Mouse (Mus musculus): ENCODE results near the gene Igsf9. TPM values are rescaled to one million over a fixed set of nuclear protein-coding genes. Genes with fewer than 3 reads are reported as not detected.

Igsf9 gene
- polyA plus RNA-seq, 1 experiment from 2014 or later, result 74.0 TPM

GRCm38 (mm10) chr1:172453810-172454209, 27.8 kb upstream of the Igsf9 start:
- Histone ChIP-seq H3K27ac (replicated peaks) (no peak overlapping the region), H3K36me3 (no peaks in the 10 kb centered on the region), H3K4me3 (no peak overlapping the region), H3K27me3 (no peaks in the 10 kb centered on the region), H3K4me2 (replicated peaks) (no peak overlapping the region), H3K9ac (replicated peaks) (no peak overlapping the region), H3K4me1 (no peaks in the 10 kb centered on the region), H3K9me3 (no peaks in the 10 kb centered on the region)
- no peak for ATAC-seq (replicated peaks)
- 95% methylated on average over 2 of the region's 2 CpGs for WGBS

DNA sequence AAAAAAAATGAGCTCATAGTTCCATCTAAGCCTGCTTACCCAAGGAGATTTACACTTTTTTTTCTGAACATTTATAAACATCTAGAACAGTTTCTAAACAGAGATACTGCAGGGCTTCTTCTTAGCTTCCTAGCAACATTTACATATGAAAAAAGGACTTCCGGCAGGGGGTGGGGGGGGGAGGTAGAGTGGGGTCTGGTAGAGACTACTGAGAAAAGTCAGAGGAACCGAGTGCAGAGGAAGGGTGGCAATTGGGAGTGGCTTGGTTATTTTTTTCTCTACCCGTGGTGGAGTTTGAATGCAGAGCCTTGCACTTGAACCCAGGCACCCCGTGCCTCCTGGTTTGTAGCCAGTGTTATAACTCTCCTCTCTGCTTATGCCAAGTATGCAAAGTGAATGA, 26.2 kb upstream of the Igsf9 start:
- H3K4me1 ChIP-seq, result no peaks in the 10 kb centered on the region
- H3K4me3 ChIP-seq, result no peak overlapping the region
- H3K4me2 ChIP-seq (replicated peaks), result no peak overlapping the region
- no peaks in the 10 kb centered on the region for H3K27me3 ChIP-seq
- H3K27ac ChIP-seq (replicated peaks), result no peak overlapping the region
- H3K9ac ChIP-seq (replicated peaks), result no peak overlapping the region
- no peaks in the 10 kb centered on the region for H3K36me3 ChIP-seq
- WGBS, result 8% methylated on average over 4 of the region's 4 CpGs
- ATAC-seq (replicated peaks), result no peak
- H3K9me3 ChIP-seq, result no peaks in the 10 kb centered on the region

DNA sequence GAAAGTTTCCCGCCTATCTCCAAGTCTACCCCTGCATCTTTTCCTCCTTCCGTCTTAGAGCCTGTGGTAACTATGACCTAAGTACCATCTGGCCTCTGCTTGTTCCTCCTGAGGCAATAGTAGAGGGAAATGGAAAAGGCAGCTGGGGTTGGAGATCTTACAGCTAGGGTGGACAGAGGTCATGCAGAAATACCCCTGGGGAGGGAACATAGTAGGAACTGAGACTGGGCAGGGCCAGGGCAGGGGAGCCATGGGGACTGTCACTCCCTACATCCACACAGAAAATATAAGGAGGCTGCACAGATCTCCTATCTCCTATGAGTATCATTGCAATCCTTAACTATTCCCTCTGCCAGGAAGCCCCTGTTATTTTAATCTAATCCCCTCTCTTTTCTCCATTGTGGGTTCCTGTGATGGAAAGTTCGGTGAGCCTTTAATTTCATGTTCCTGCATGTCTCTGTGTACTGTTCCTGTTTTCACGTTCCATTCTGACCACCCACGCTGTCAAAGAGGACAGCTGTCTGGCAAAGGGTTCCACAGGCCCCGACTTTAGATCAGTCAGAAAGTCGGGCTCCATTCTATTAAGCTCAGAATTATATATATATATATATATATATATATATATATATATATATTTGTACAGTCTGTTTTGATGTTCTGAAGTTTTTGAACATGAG, 25.4 kb upstream of the Igsf9 start:
- Histone ChIP-seq H3K36me3 (no peaks in the 10 kb centered on the region), H3K27me3 (no peaks in the 10 kb centered on the region), H3K4me3 (no peak overlapping the region), H3K9me3 (no peaks in the 10 kb centered on the region), H3K4me1 (no peaks in the 10 kb centered on the region), H3K27ac (replicated peaks) (no peak overlapping the region), H3K4me2 (replicated peaks) (no peak overlapping the region), H3K9ac (replicated peaks) (no peak overlapping the region)
- 69% methylated on average over 7 of the region's 7 CpGs for WGBS
- ATAC-seq (replicated peaks), result no peak

DNA sequence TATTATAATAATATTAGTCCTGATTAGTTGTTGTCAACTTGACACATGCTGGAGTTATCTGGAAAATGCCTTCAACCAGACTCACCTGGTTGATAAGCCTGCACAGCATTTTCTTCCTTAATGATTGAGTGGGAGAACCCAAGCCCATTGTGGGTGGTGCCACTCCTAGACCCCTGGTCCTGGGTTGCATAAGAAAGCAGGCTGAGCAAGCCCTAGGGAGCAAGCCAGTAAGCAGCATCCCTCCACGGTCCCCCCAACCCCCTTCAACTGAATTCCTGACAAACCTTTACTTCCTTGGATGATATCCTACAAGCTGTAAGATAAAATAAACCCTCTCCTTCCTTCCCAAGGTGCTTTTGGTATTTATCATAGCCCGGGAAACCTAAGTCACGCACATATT, 24.4 kb upstream of the Igsf9 start:
- Histone ChIP-seq H3K27ac (replicated peaks) (no peak overlapping the region), H3K9me3 (no peaks in the 10 kb centered on the region), H3K36me3 (no peaks in the 10 kb centered on the region), H3K4me1 (no peaks in the 10 kb centered on the region), H3K27me3 (no peaks in the 10 kb centered on the region), H3K4me3 (no peak overlapping the region), H3K9ac (replicated peaks) (no peak overlapping the region), H3K4me2 (replicated peaks) (no peak overlapping the region)
- WGBS, result 94% methylated on average over 3 of the region's 3 CpGs
- ATAC-seq (replicated peaks), result no peak

DNA sequence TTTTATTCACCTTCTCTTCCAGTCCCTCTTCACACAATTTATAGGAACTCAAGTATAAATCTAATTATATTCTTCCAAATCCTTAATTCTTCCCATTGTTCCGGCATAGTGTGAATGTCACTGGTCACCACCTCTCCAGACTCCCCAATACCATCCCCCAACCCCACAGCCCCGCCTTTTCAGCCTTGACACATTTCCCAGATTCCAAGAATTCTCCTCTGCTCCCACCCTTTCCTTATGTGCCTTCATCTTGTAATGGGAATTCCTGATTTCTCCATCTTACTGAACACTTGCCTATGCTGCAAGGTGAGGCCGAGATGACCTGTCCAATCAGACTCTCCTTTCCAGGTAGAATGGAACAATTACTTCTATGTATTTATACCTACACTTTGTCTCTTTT, 23.5 kb upstream of the Igsf9 start:
- Histone ChIP-seq H3K27me3 (no peaks in the 10 kb centered on the region), H3K4me3 (no peak overlapping the region), H3K9ac (replicated peaks) (no peak overlapping the region), H3K36me3 (no peaks in the 10 kb centered on the region), H3K9me3 (no peaks in the 10 kb centered on the region), H3K4me2 (replicated peaks) (no peak overlapping the region), H3K4me1 (no peaks in the 10 kb centered on the region), H3K27ac (replicated peaks) (no peak overlapping the region)
- 84% methylated on average over 3 of the region's 3 CpGs for WGBS
- ATAC-seq (replicated peaks), result no peak

- Histone ChIP-seq H3K36me3 (no peaks in the 10 kb centered on the region), H3K27ac (replicated peaks) (no peak overlapping the region), H3K9ac (replicated peaks) (no peak overlapping the region), H3K4me2 (replicated peaks) (no peak overlapping the region), H3K4me1 (no peaks in the 10 kb centered on the region), H3K4me3 (no peak overlapping the region), H3K9me3 (no peaks in the 10 kb centered on the region), H3K27me3 (no peaks in the 10 kb centered on the region)
- WGBS, result 80% methylated on average over 2 of the region's 2 CpGs
- no peak for ATAC-seq (replicated peaks)
Measured at GRCm38 (mm10) chr1:172461602-172462001, 20.0 kb upstream of the Igsf9 start.

DNA sequence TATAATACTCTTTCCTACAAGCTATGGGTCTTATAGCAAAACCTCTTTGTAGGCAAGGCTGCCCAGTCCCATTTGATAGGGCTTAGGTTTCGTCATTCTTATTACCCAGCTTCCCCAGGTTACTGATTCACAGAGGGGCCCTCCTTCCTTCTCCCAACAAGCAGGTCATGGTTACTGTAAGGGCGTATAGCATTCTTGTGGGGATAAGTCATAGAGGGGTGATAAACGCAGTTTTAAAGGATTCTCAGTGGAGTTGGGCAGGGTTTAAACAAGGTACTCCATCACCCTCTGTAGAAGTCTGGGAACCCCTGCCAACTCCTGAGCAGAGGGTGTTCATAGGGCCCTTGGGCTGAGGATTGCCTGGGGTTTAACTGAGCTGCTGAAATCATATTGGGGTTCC, 19.1 kb upstream of the Igsf9 start:
- ATAC-seq (replicated peaks), result no peak
- Histone ChIP-seq H3K36me3 (no peaks in the 10 kb centered on the region), H3K9ac (replicated peaks) (no peak overlapping the region), H3K27me3 (no peaks in the 10 kb centered on the region), H3K27ac (replicated peaks) (no peak overlapping the region), H3K9me3 (no peaks in the 10 kb centered on the region), H3K4me2 (replicated peaks) (no peak overlapping the region), H3K4me3 (no peak overlapping the region), H3K4me1 (no peaks in the 10 kb centered on the region)
- WGBS, result 85% methylated on average over 3 of the region's 3 CpGs

- no peak overlapping the region for H3K4me2 ChIP-seq (replicated peaks)
- no peaks in the 10 kb centered on the region for H3K27me3 ChIP-seq
- H3K9me3 ChIP-seq, result no peaks in the 10 kb centered on the region
- no peak overlapping the region for H3K9ac ChIP-seq (replicated peaks)
- no peak for ATAC-seq (replicated peaks)
- WGBS, result 91% methylated on average over 16 of the region's 16 CpGs
- H3K36me3 ChIP-seq, result no peaks in the 10 kb centered on the region
- no peaks in the 10 kb centered on the region for H3K4me1 ChIP-seq
- H3K27ac ChIP-seq (replicated peaks), result no peak overlapping the region
- no peak overlapping the region for H3K4me3 ChIP-seq
Measured at GRCm38 (mm10) chr1:172463387-172464333, 17.9 kb upstream of the Igsf9 start.

- 76% methylated on average over 11 of the region's 11 CpGs for WGBS
- Histone ChIP-seq H3K27ac (replicated peaks) (no peak overlapping the region), H3K36me3 (no peaks in the 10 kb centered on the region), H3K9ac (replicated peaks) (no peak overlapping the region), H3K9me3 (no peaks in the 10 kb centered on the region), H3K27me3 (no peaks in the 10 kb centered on the region), H3K4me2 (replicated peaks) (no peak overlapping the region), H3K4me3 (no peak overlapping the region), H3K4me1 (no peaks in the 10 kb centered on the region)
- ATAC-seq (replicated peaks), result no peak
Measured at GRCm38 (mm10) chr1:172468301-172468877, 13.2 kb upstream of the Igsf9 start.

GRCm38 (mm10) chr1:172469373-172469772, 12.2 kb upstream of the Igsf9 start:
- Histone ChIP-seq H3K36me3 (no peaks in the 10 kb centered on the region), H3K27ac (replicated peaks) (no peak overlapping the region), H3K4me3 (no peak overlapping the region), H3K9me3 (no peaks in the 10 kb centered on the region), H3K4me1 (no peaks in the 10 kb centered on the region), H3K4me2 (replicated peaks) (no peak overlapping the region), H3K27me3 (no peaks in the 10 kb centered on the region), H3K9ac (replicated peaks) (no peak overlapping the region)
- no peak for ATAC-seq (replicated peaks)
- 87% methylated on average over 5 of the region's 5 CpGs for WGBS

DNA sequence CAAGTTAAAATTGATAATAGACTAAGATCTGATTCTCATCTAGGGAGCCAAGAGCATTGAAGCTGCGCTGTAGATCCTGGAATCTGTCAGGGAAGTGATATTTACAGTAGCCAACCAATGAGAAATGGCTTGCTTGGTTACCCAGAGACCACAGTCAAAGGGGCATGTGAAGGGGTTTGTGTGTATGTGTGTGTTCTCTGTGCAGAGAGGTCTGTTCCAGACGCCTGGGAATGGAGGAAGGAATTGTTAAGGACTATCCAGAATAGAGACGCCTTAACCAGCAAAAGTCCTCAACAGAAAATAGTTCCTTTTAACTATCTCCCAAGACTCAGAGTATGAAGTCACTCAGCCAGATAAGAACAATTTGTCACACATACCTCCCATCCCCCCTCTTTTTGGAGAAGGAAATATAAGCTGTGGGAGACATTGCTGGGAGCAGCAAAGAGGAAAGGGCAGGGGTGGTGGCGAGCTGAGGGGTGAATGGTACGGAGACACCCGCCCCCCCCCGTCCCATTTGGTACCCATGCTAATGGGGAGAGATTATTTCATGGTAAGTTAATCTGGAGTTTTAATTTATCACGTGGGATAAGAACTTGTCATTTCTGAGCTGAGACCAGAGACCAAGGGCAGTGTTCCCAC, 11.7 kb upstream of the Igsf9 start:
- WGBS, result 76% methylated on average over 8 of the region's 8 CpGs
- H3K27ac ChIP-seq (replicated peaks), result no peak overlapping the region
- H3K36me3 ChIP-seq, result no peaks in the 10 kb centered on the region
- H3K4me3 ChIP-seq, result no peak overlapping the region
- H3K4me1 ChIP-seq, result no peaks in the 10 kb centered on the region
- H3K9me3 ChIP-seq, result no peaks in the 10 kb centered on the region
- no peak for ATAC-seq (replicated peaks)
- H3K4me2 ChIP-seq (replicated peaks), result no peak overlapping the region
- no peak overlapping the region for H3K9ac ChIP-seq (replicated peaks)
- no peaks in the 10 kb centered on the region for H3K27me3 ChIP-seq

DNA sequence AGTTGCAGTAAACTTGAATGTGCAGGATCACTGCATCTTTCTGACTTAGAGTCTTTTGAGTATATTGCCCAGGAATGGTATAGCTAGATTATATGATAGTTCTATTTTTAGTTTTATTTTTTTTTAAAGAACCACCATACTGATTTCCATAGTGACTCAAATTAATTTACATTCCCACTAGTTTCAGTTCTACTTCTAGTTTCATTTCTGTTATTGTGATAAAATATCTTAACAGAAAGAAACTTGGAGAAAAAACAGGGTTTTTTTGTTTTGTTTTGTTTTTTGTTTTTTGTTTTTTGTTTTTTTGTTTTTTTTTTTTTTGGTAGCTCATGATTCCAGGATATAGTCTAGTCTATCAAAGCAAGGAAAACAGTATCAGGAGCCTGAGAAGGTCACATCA, 8.7 kb upstream of the Igsf9 start:
- H3K9ac ChIP-seq (replicated peaks), result no peak overlapping the region
- H3K27me3 ChIP-seq, result no peaks in the 10 kb centered on the region
- H3K4me2 ChIP-seq (replicated peaks), result no peak overlapping the region
- no peak overlapping the region for H3K4me3 ChIP-seq
- no peak overlapping the region for H3K27ac ChIP-seq (replicated peaks)
- H3K9me3 ChIP-seq, result no peaks in the 10 kb centered on the region
- no peaks in the 10 kb centered on the region for H3K36me3 ChIP-seq
- H3K4me1 ChIP-seq, result no peaks in the 10 kb centered on the region
- ATAC-seq (replicated peaks), result no peak

Data from forebrain, embryonic 15.5 days (tissue).